Mouse (Mus musculus) kidney, postnatal 0 days (tissue): ENCODE data around the gene Ppp3ca. TPM values are rescaled to one million over a fixed set of nuclear protein-coding genes. Genes with fewer than 3 reads are reported as not detected.

Experiments used
- ATAC-seq: fragments of 200-750 bp; cut with Nextera tagmentation; replicated peaks from 2 replicates; pipeline ENCODE4 v1.8.0; 2017; ENCODE audit warnings: low read depth, moderate number of reproducible peaks, moderate TSS enrichment, moderate library complexity; ENCODE audit not compliant: low FRiP score
- DNase-seq: peaks from one replicate; pipeline ENCODE4 v3.0.0-alpha.2; 2016; ENCODE audit warnings: low spot score
- H3K27ac ChIP-seq: fragments of 300-500 bp; sonication (generic); 2 replicates; pipeline ENCODE4 v1.5.1; 2014; ENCODE audit warnings: mild to moderate bottlenecking
- H3K27me3 ChIP-seq: fragments of 300-500 bp; sonication (generic); 2 replicates; pipeline ENCODE4 v1.6.1; 2014; ENCODE audit warnings: low read length, mixed read lengths; ENCODE audit not compliant: insufficient read depth
- H3K36me3 ChIP-seq: fragments of 300-500 bp; sonication (generic); 2 replicates; pipeline ENCODE4 v1.6.1; 2014; ENCODE audit warnings: low read length, mixed read lengths; ENCODE audit not compliant: insufficient read depth
- H3K4me1 ChIP-seq: fragments of 300-500 bp; sonication (generic); replicated peaks from 2 replicates; pipeline ENCODE4 v1.6.1; 2014; ENCODE audit warnings: antibody characterized with exemption, low read length, mixed read lengths; ENCODE audit not compliant: insufficient read depth
- H3K4me2 ChIP-seq: fragments of 300-500 bp; sonication (generic); 2 replicates; pipeline ENCODE4 v1.6.1; 2014; ENCODE audit warnings: mild to moderate bottlenecking, low read length, moderate library complexity, mixed read lengths
- H3K4me3 ChIP-seq: fragments of 300-500 bp; sonication (generic); replicated peaks from 2 replicates; pipeline ENCODE4 v1.5.1; 2014; ENCODE audit warnings: low read depth, low read length
- H3K9ac ChIP-seq: fragments of 300-500 bp; sonication (generic); 2 replicates; pipeline ENCODE4 v1.6.1; 2014; ENCODE audit warnings: low read depth, low read length
- H3K9me3 ChIP-seq: fragments of 300-500 bp; sonication (generic); replicated peaks from 2 replicates; pipeline ENCODE4 v1.6.1; 2016; ENCODE audit warnings: low read length, inconsistent platforms, mixed read lengths
- CTCF ChIP-seq: IDR thresholded peaks from 2 replicates; pipeline ENCODE4 v1.5.1; 2016; ENCODE audit warnings: antibody characterized with exemption, low read depth, mild to moderate bottlenecking, moderate library complexity
- WGBS: fragments of 180-500 bp; shearing (Covaris S2); extraction: QIAGEN DNeasy Blood & Tissue Kit; methylation state at CpG from one replicate; pipeline ENCODE4 v1.1.7; 2014; 5-methylcytosine and 5-hydroxymethylcytosine counted together
- polyA plus RNA-seq: library from polyadenylated mRNA; unstranded; fragments of >200 nt; fragmentation: Nextera tagmentation; extraction: Ambion mirVana; gene quantifications from 2 replicates; pipeline ENCODE4 v1.2.1, GENCODE M21; 2015

The Ppp3ca gene
- polyA plus RNA-seq, 1 experiment from 2014 or later, result 66.1 TPM

DNA sequence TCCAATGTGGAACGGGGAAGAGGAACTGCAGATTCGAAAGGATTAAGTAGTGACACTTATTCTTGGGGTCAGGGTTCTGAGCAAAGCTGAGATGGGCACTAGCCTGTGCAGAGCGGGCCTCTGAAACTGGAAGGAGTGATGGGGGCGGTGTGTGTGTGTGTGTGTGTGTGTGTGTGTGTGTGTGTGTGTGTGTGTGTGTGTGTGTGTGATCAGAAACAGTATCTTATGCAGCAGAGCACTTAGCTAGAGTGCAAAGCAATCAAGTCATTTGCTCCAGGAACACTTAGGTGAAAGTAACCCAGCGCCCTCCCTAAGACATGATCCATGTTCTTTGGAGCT lies 2.0 kb downstream of the Ppp3ca start:
- no peaks in the 10 kb centered on the region for H3K27me3 ChIP-seq
- H3K4me2 ChIP-seq, result peak overlapping the region; percentile 88
- H3K4me1 ChIP-seq, result no peaks in the 10 kb centered on the region; the same call in 1 of the 2 replicates
- peak overlapping the region; percentile 97; the same call in 1 of the 2 replicates for H3K27ac ChIP-seq
- DNase-seq (no peak), ATAC-seq (no peak)
- no peaks in the 10 kb centered on the region for H3K36me3 ChIP-seq
- no peaks in the 10 kb centered on the region for H3K9me3 ChIP-seq
- TF ChIP-seq CTCF, result no peak
- 4% methylated on average over 5 of the region's 5 CpGs for WGBS
- H3K4me3 ChIP-seq, result peak overlapping the region; percentile 93
- H3K9ac ChIP-seq, result peak overlapping the region; percentile 92; the same call in 1 of the 2 replicates

DNA sequence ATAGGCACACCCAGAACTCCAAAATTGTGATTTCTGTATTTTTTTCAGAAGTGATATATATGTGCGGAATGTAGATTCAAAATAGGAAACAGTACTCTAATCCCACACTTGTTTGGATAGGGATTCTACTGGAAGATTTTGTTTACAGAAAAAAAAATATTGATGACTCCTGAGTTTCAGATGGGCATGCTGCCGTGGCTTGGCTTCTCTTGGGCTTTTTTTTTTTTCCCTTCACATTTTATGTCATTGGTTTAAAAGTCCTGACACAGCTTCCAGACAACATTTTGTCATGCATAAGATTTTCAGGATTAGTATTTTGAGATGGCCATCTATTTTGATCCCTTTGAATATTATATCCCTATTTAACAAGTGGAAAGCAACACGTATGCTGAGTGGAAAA lies 2.9 kb downstream of the Ppp3ca start:
- H3K4me3 ChIP-seq, result no peak overlapping the region

DNA sequence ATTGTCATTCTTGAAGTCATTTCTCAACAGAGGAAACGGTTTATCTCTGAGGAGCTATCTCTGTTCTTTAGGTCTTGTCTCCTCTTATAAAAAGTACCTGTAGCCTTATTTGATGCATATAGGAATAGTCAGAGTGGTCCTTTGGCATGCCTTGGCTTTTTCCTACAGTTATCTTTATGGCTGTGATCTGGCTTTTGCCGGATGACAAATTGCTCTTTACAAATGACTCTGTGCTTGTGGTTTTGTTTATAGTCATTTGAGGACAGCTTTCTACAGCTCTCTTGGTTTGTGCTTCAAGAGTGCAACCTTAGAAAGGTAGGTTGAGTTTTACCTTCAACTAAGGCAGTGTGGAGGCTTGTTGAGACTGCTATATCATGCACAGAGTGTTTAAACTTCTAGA lies 3.4 kb downstream of the Ppp3ca start:
- Histone ChIP-seq H3K9ac (no peak overlapping the region), H3K4me2 (no peak overlapping the region), H3K4me3 (no peak overlapping the region), H3K27ac (no peak overlapping the region), H3K4me1 (no peaks in the 10 kb centered on the region; the same call in 1 of the 2 replicates), H3K36me3 (no peaks in the 10 kb centered on the region), H3K9me3 (no peaks in the 10 kb centered on the region), H3K27me3 (no peaks in the 10 kb centered on the region)
- no peak for ATAC-seq
- no peak for TF ChIP-seq CTCF
- DNase-seq, result no peak
- WGBS, result 71% methylated on average over 2 of the region's 2 CpGs

More for the DNA sequence above, 2.9 kb downstream of the Ppp3ca start:
- DNase-seq (no peak), ATAC-seq (no peak)
- 67% methylated on average over 3 of the region's 3 CpGs for WGBS
- Histone ChIP-seq H3K9me3 (no peaks in the 10 kb centered on the region), H3K27ac (no peak overlapping the region), H3K9ac (no peak overlapping the region), H3K27me3 (no peaks in the 10 kb centered on the region), H3K4me1 (no peaks in the 10 kb centered on the region; the same call in 1 of the 2 replicates), H3K4me2 (peak overlapping the region; percentile 88; the same call in 1 of the 2 replicates), H3K36me3 (no peaks in the 10 kb centered on the region)
- no peak for TF ChIP-seq CTCF

DNA sequence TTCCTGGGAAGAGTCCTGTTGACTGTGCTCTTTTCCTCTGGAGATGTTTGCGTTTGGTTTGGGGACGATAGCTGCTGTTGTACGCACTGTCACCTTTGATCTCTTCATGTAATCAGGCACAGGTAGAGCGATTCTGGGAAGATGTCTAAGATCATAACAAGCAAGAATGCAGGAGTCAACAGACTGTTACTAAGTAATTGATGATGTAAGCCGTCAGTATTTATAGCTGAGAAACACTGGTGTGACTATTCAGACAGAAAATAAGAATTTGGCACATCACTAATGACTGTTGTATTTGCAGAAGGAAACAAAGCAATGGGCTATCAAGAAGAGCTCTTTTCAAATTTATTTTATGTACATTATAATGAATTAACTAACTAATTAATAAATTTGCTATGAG lies 4.6 kb downstream of the Ppp3ca start:
- Histone ChIP-seq H3K4me1 (no peaks in the 10 kb centered on the region; the same call in 1 of the 2 replicates), H3K4me2 (no peak overlapping the region), H3K9me3 (no peaks in the 10 kb centered on the region), H3K27ac (no peak overlapping the region), H3K36me3 (no peaks in the 10 kb centered on the region), H3K9ac (no peak overlapping the region), H3K4me3 (no peak overlapping the region), H3K27me3 (no peaks in the 10 kb centered on the region)
- DNase-seq (no peak), ATAC-seq (no peak)
- no peak for TF ChIP-seq CTCF
- WGBS, result 63% methylated on average over 5 of the region's 5 CpGs

DNA sequence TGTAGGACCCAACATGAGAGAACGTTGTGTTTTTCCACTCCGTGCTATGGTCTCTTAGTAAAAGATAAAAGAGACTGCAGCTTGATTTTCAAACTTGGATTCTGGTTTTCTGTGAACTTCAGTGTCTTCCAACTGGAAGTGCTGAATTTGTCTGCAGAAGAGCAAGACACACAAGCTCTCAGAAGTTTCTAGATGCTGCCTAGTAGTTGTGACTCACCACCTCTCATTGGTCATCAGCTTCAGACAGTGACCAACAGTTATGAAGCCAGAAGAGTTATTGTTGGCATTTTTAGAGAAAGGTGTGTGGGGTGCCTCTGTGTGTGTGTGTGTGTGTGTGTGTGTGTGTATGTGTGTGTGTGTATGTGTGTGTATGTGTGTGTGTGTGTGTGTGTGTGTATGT lies 7.1 kb downstream of the Ppp3ca start:
- no peak for TF ChIP-seq CTCF
- Histone ChIP-seq H3K9ac (no peak overlapping the region), H3K4me1 (no peaks in the 10 kb centered on the region; the same call in 1 of the 2 replicates), H3K9me3 (no peaks in the 10 kb centered on the region), H3K4me3 (no peak overlapping the region), H3K27me3 (no peaks in the 10 kb centered on the region), H3K36me3 (0 out of 2 replicates have a peak, but pooled peaks cover 1% of the 10 kb centered on the region), H3K27ac (no peak overlapping the region), H3K4me2 (no peak overlapping the region)
- no peak for ATAC-seq
- WGBS, result 84% methylated on average over 2 of the region's 2 CpGs
- no peak for DNase-seq

DNA sequence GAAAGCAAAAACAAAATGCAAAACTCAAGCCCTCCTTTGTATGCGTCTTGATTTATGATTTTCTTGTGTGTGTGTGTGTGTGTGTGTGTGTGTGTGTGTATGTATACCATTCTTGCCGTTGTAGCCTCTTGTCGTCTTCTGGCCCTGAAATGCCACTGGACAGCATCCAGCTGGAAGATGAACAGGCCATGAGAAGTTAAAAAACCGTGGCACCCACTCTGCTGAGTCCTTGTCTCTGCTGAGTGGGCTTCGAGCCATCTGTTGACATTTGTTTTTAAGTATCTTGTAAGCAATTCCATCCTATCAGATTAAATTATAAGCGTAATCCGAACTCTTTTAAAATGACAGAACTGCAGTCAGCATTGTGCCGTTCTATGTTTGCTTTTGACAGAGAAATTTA lies 8.5 kb downstream of the Ppp3ca start:
- Histone ChIP-seq H3K27me3 (no peaks in the 10 kb centered on the region), H3K4me2 (no peak overlapping the region), H3K9me3 (no peaks in the 10 kb centered on the region), H3K36me3 (0 out of 2 replicates have a peak, but pooled peaks cover 3% of the 10 kb centered on the region), H3K4me3 (no peak overlapping the region), H3K27ac (no peak overlapping the region), H3K9ac (no peak overlapping the region), H3K4me1 (no peaks in the 10 kb centered on the region; the same call in 1 of the 2 replicates)
- ATAC-seq (no peak), DNase-seq (no peak)
- WGBS, result 45% methylated on average over 8 of the region's 8 CpGs
- TF ChIP-seq CTCF, result no peak
